Mouse (Mus musculus): ENCODE data around the gene Hmg20a. TPM values are rescaled to one million over a fixed set of nuclear protein-coding genes. Genes with fewer than 3 reads are reported as not detected.

Gene Hmg20a
- polyA plus RNA-seq, 1 experiment: 138 TPM

DNA sequence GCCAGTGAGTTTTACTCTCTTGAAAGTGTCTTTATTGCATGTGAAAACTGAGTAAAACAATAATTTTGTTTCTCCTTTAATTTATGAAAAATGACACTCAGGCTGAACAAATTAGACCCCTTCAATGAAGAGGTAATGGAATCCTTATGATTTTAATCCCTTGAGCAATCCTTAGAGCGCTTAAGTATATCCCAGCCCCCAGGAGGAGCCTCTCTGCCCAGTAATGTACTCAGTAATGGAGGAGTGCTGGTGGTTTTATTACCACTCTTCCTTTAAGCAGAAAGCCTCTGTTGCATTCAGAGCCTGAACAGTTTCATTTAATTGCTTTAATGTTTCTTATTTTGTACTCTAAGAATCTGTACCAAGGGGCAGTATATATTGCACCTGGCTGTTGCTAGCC lies 67.0 kb downstream of the Hmg20a start:
- no peak overlapping the region for H3K4me3 ChIP-seq (ENCODE audit: insufficient read depth, low read depth, low read length)
- TF ChIP-seq POLR2A (IDR thresholded peaks at IDR 0.05; ENCODE audit: insufficient read depth, low read depth, low read length): no peak
- TF ChIP-seq CTCF (IDR thresholded peaks at IDR 0.05; ENCODE audit: insufficient read depth, low read depth, low read length): no peak
- no peaks in the 10 kb centered on the region for H3K4me1 ChIP-seq (ENCODE audit: control insufficient read depth, insufficient read depth, low read length)
- WGBS: 100% methylated on average over 1 of the region's 1 CpGs
- no peak overlapping the region for H3K27ac ChIP-seq (ENCODE audit: insufficient read depth, low read depth, low read length)

DNA sequence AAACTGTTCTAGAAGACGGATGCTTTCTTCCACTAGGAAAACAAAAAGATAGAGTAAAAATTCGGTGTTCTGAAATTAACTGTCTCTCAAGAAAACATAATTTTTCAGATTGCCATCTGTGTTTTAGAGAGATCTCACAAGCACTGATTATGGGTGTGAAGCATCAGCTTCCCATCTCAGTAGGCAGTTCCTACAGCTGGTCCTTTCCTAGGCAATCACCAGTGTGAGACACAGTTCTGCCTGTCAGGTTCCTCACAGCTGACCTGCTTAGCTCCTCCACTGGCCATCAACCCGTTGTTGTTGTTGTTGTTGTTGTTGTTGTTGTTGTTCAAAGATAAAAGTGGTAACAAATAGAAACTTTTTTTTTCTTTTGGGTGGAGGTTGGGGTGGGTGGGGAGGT lies 67.7 kb downstream of the Hmg20a start:
- no peak for TF ChIP-seq CTCF (IDR thresholded peaks at IDR 0.05; ENCODE audit: insufficient read depth, low read depth, low read length)
- no peak for TF ChIP-seq POLR2A (IDR thresholded peaks at IDR 0.05; ENCODE audit: insufficient read depth, low read depth, low read length)
- WGBS: 79% methylated on average over 3 of the region's 3 CpGs
- H3K4me1 ChIP-seq (ENCODE audit: control insufficient read depth, insufficient read depth, low read length): no peaks in the 10 kb centered on the region
- H3K27ac ChIP-seq (ENCODE audit: insufficient read depth, low read depth, low read length): no peak overlapping the region
- no peak overlapping the region for H3K4me3 ChIP-seq (ENCODE audit: insufficient read depth, low read depth, low read length)

DNA sequence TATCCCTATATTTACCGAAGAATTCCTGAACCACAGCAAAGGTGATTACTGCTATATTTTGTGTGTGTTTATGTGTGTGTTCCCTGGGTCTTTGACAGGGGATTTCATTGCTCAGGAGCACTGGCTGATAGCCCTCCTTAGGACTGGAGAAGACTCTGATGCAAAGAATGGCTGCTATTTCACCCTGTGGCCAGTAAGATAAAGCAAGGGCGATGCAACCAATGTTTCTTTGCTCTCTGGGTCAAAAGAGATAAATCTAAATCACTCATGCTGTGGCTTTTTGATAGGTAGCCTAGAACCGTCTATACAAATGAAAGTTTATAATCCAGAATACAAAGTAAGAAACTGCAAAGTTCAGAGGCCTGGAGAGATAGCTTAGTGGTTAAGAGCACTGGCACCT lies 69.2 kb downstream of the Hmg20a start:
- no peak overlapping the region for H3K27ac ChIP-seq (ENCODE audit: insufficient read depth, low read depth, low read length)
- no peaks in the 10 kb centered on the region for H3K4me1 ChIP-seq (ENCODE audit: control insufficient read depth, insufficient read depth, low read length)
- TF ChIP-seq CTCF (IDR thresholded peaks at IDR 0.05; ENCODE audit: insufficient read depth, low read depth, low read length) (no peak), POLR2A (IDR thresholded peaks at IDR 0.05; ENCODE audit: insufficient read depth, low read depth, low read length) (no peak)
- WGBS: 95% methylated on average over 3 of the region's 3 CpGs
- no peak overlapping the region for H3K4me3 ChIP-seq (ENCODE audit: insufficient read depth, low read depth, low read length)

DNA sequence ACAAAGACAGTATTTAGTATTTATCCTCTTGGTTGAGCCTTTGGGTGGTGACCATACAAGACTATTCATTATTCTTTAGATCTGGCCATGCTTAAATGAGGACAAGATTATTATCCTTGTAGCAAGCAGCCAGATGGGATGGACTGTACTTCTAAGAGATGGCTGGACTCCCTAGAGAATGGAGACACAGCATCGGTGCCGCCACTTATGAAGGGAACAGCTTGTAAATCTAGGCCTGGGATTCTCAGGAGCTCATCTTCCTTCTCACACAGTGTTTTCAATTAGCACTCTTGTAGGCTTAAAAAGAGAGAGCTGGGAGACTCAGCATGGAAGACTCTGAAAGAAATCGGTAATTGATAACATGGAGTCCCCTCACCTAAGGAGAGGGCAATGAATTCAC lies 74.0 kb downstream of the Hmg20a start:
- WGBS: 77% methylated on average over 3 of the region's 3 CpGs
- H3K27ac ChIP-seq (ENCODE audit: insufficient read depth, low read depth, low read length): no peak overlapping the region
- peaks cover 9% of the 10 kb centered on the region for H3K4me1 ChIP-seq (ENCODE audit: control insufficient read depth, insufficient read depth, low read length)
- TF ChIP-seq CTCF (IDR thresholded peaks at IDR 0.05; ENCODE audit: insufficient read depth, low read depth, low read length) (no peak), POLR2A (IDR thresholded peaks at IDR 0.05; ENCODE audit: insufficient read depth, low read depth, low read length) (no peak)
- H3K4me3 ChIP-seq (ENCODE audit: insufficient read depth, low read depth, low read length): no peak overlapping the region

GRCm38 (mm10) chr9:56492916-56493315 lies 74.5 kb downstream of the Hmg20a start:
- no peak overlapping the region for H3K27ac ChIP-seq (ENCODE audit: insufficient read depth, low read depth, low read length)
- WGBS: 31% methylated on average over 1 of the region's 1 CpGs
- peaks cover 9% of the 10 kb centered on the region for H3K4me1 ChIP-seq (ENCODE audit: control insufficient read depth, insufficient read depth, low read length)
- H3K4me3 ChIP-seq (ENCODE audit: insufficient read depth, low read depth, low read length): no peak overlapping the region
- no peak for TF ChIP-seq POLR2A (IDR thresholded peaks at IDR 0.05; ENCODE audit: insufficient read depth, low read depth, low read length)
- TF ChIP-seq CTCF (IDR thresholded peaks at IDR 0.05; ENCODE audit: insufficient read depth, low read depth, low read length): no peak

GRCm38 (mm10) chr9:56495088-56495487 lies 76.7 kb downstream of the Hmg20a start:
- H3K27ac ChIP-seq (ENCODE audit: insufficient read depth, low read depth, low read length): no peak overlapping the region
- TF ChIP-seq CTCF (IDR thresholded peaks at IDR 0.05; ENCODE audit: insufficient read depth, low read depth, low read length) (no peak), POLR2A (IDR thresholded peaks at IDR 0.05; ENCODE audit: insufficient read depth, low read depth, low read length) (no peak)
- WGBS: 61% methylated on average over 7 of the region's 7 CpGs

GRCm38 (mm10) chr9:56495795-56496232 lies 77.4 kb downstream of the Hmg20a start:
- TF ChIP-seq POLR2A (IDR thresholded peaks at IDR 0.05; ENCODE audit: insufficient read depth, low read depth, low read length) (no peak), CTCF (IDR thresholded peaks at IDR 0.05; ENCODE audit: insufficient read depth, low read depth, low read length) (no peak)
- H3K4me1 ChIP-seq (ENCODE audit: control insufficient read depth, insufficient read depth, low read length): peaks cover 9% of the 10 kb centered on the region
- H3K4me3 ChIP-seq (ENCODE audit: insufficient read depth, low read depth, low read length): no peak overlapping the region
- 0 out of 2 replicates have a peak overlapping the region, but pooled peaks have one; percentile 18 for H3K27ac ChIP-seq (ENCODE audit: insufficient read depth, low read depth, low read length)
- 56% methylated on average over 5 of the region's 5 CpGs for WGBS

More at GRCm38 (mm10) chr9:56495088-56495487, 76.7 kb downstream of the Hmg20a start:
- Histone ChIP-seq H3K4me3 (ENCODE audit: insufficient read depth, low read depth, low read length) (no peak overlapping the region), H3K4me1 (ENCODE audit: control insufficient read depth, insufficient read depth, low read length) (peaks cover 9% of the 10 kb centered on the region)

- Histone ChIP-seq H3K4me1 (ENCODE audit: control insufficient read depth, insufficient read depth, low read length) (peaks cover 9% of the 10 kb centered on the region), H3K4me3 (ENCODE audit: insufficient read depth, low read depth, low read length) (no peak overlapping the region), H3K27ac (ENCODE audit: insufficient read depth, low read depth, low read length) (no peak overlapping the region)
- no peak for TF ChIP-seq CTCF (IDR thresholded peaks at IDR 0.05; ENCODE audit: insufficient read depth, low read depth, low read length)
- no peak for TF ChIP-seq POLR2A (IDR thresholded peaks at IDR 0.05; ENCODE audit: insufficient read depth, low read depth, low read length)
- WGBS: 82% methylated on average over 5 of the region's 5 CpGs
Observed at GRCm38 (mm10) chr9:56496567-56496966, 78.2 kb downstream of the Hmg20a start.

- TF ChIP-seq POLR2A (IDR thresholded peaks at IDR 0.05; ENCODE audit: insufficient read depth, low read depth, low read length) (no peak), CTCF (IDR thresholded peaks at IDR 0.05; ENCODE audit: insufficient read depth, low read depth, low read length) (no peak)
- Histone ChIP-seq H3K4me1 (ENCODE audit: control insufficient read depth, insufficient read depth, low read length) (peaks cover 9% of the 10 kb centered on the region), H3K27ac (ENCODE audit: insufficient read depth, low read depth, low read length) (no peak overlapping the region), H3K4me3 (ENCODE audit: insufficient read depth, low read depth, low read length) (no peak overlapping the region)
- WGBS: 64% methylated on average over 5 of the region's 5 CpGs
Observed at GRCm38 (mm10) chr9:56497181-56497864, 78.9 kb downstream of the Hmg20a start.

All from olfactory bulb, adult 2 months (tissue).